Mouse (Mus musculus) G1E (cell line): ENCODE measurements at regions not wholly inside any gene's neighbourhood (a gene's known extent, or its start where the extent isn't known, plus 50 kb on each side); places are given as distances from the start of the nearest gene placed in this dataset.

ENCODE experiments used
- CTCF ChIP-seq: IDR thresholded peaks from 2 replicates; pipeline ENCODE4 v1.5.1; 2012; ENCODE audit warnings: low read depth, low read length, inconsistent platforms, mixed read lengths
- GATA2 ChIP-seq: IDR thresholded peaks from 2 replicates; pipeline ENCODE4 v1.6.1; 2012; ENCODE audit warnings: low read depth, low read length, inconsistent platforms, borderline replicate concordance
- POLR2AphosphoS5 ChIP-seq: IDR thresholded peaks from 2 replicates; pipeline ENCODE4 v1.6.1; 2012; ENCODE audit warnings: low read depth, low read length, inconsistent platforms; ENCODE audit not compliant: insufficient replicate concordance
- TAL1 ChIP-seq: conservative IDR thresholded peaks from 2 replicates; pipeline ENCODE4 v1.6.1; 2012; ENCODE audit warnings: low read depth, low read length, inconsistent platforms, mixed read lengths

DNA sequence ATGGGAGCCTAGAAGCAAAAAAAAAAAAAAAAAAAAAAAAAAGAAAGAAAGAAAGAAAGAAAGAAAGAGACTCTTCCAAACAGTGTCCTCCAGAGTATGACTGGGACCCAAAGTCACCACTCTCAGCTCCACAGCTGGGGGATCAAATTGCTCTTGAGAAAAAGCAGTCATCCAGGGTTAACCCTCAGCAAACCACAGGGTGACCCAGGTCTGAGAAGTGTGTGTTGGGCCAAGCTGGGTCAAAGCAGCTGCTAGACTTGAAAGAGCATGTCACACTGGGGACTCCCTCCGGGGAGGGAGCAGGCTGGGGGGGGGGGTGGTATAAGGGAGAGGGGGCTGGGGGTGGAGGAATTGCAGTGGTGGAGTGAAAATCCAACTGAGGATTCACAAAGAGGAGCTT is 206.3 kb downstream of the Cdc5l start:
- TF ChIP-seq CTCF (no peak), POLR2AphosphoS5 (no peak), TAL1 (no peak), GATA2 (no peak)
